Mouse (Mus musculus) heart, embryonic 11.5 days (tissue): ENCODE results near the gene Defb13. TPM values are rescaled to one million over a fixed set of nuclear protein-coding genes. Genes with fewer than 3 reads are reported as not detected.
"Not testable (repeated sequence)": the region's sequence is repeated elsewhere in the genome, so short reads cannot be mapped to it uniquely, and the experiment has no call there.

Experiments used
- ATAC-seq: fragments of 200-750 bp; cut with Nextera tagmentation; replicated peaks from 2 replicates; pipeline ENCODE4 v1.8.0; 2017; ENCODE audit warnings: moderate library complexity; ENCODE audit not compliant: insufficient number of reproducible peaks, low FRiP score, low TSS enrichment
- H3K27ac ChIP-seq: fragments of 300-500 bp; sonication (generic); 2 replicates; pipeline ENCODE4 v1.5.1; 2014; ENCODE audit warnings: mild to moderate bottlenecking, low read depth, low read length
- H3K27me3 ChIP-seq: fragments of 300-500 bp; sonication (generic); 2 replicates; pipeline ENCODE4 v1.6.1; 2014; ENCODE audit warnings: mild to moderate bottlenecking, low read length, mixed read lengths; ENCODE audit not compliant: control insufficient read depth, insufficient read depth
- H3K36me3 ChIP-seq: fragments of 300-500 bp; sonication (generic); 2 replicates; pipeline ENCODE4 v1.6.1; 2014; ENCODE audit warnings: mild to moderate bottlenecking, low read length, moderate library complexity, mixed read lengths; ENCODE audit not compliant: control insufficient read depth, insufficient read depth
- H3K4me1 ChIP-seq: fragments of 300-500 bp; sonication (generic); 2 replicates; pipeline ENCODE4 v1.6.1; 2014; ENCODE audit warnings: low read length; ENCODE audit not compliant: control insufficient read depth, insufficient read depth
- H3K4me2 ChIP-seq: fragments of 300-500 bp; sonication (generic); 2 replicates; pipeline ENCODE4 v1.6.1; 2014; ENCODE audit warnings: mild to moderate bottlenecking, moderate library complexity
- H3K4me3 ChIP-seq: fragments of 300-500 bp; sonication (generic); 2 replicates; pipeline ENCODE4 v1.5.1; 2014; ENCODE audit warnings: low read depth, low read length
- H3K9ac ChIP-seq: fragments of 300-500 bp; sonication (generic); 2 replicates; pipeline ENCODE4 v1.6.1; 2014; ENCODE audit warnings: mild to moderate bottlenecking, low read depth, low read length, moderate library complexity
- H3K9me3 ChIP-seq: fragments of 300-500 bp; sonication (generic); replicated peaks from 2 replicates; pipeline ENCODE4 v1.6.1; 2016; ENCODE audit warnings: low read length; ENCODE audit not compliant: control insufficient read depth
- WGBS: fragments of 180-500 bp; shearing (Covaris S2); extraction: QIAGEN DNeasy Blood & Tissue Kit; methylation state at CpG from one replicate; pipeline ENCODE4 v1.1.7; 2014; ENCODE audit not compliant: insufficient replicate concordance; 5-methylcytosine and 5-hydroxymethylcytosine counted together
- polyA plus RNA-seq: library from polyadenylated mRNA; unstranded; fragments of >200 nt; fragmentation: Nextera tagmentation; extraction: Ambion mirVana; gene quantifications from 2 replicates; pipeline ENCODE4 v1.2.1, GENCODE M21; 2014

Gene Defb13
- not detected in 2 replicates for polyA plus RNA-seq

DNA sequence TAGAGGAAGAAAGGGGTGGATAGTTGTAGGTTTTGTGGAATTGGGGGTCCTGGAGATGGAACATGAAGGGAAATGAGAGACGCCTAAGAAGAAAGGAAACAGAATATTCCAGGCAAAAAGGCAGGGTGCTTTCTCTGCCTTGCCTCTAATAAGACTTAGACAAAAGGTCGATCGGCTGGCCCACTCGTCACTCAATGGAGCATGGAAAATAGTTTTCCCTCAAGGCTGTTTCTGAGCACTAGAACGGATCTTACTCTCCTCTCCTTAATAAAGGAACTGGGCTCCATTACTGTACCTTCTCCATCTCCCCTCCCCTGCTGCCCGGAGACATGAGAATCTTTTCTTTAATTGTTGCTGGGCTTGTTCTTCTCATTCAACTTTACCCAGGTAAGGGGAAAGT lies at the start of gene Defb13:
Gene Defb13 (plus strand): TSS at position 301 of the 400 bp plus-strand sequence.
- no peak within 1 kb of the TSS for H3K4me3 ChIP-seq
- H3K4me1 ChIP-seq, result no peaks in the 10 kb centered on the region
- no peak for ATAC-seq
- H3K27me3 ChIP-seq, result no peaks in the 10 kb centered on the region
- no peaks in the 10 kb centered on the region for H3K36me3 ChIP-seq
- H3K9me3 ChIP-seq, result no peaks in the 10 kb centered on the region
- WGBS, result 79% methylated on average over 6 of the region's 6 CpGs
- no peak within 1 kb of the TSS for H3K4me2 ChIP-seq
- no peak within 1 kb of the TSS for H3K27ac ChIP-seq
- H3K9ac ChIP-seq, result no peak within 1 kb of the TSS

GRCm38 (mm10) chr8:21906290-21906689 lies 40.3 kb upstream of the Defb13 start, which contains the start of gene Defb11:
Defb11 (minus strand) TSS chr8:21906412.
- H3K36me3 ChIP-seq, H3K4me2 ChIP-seq, H3K9me3 ChIP-seq, H3K27me3 ChIP-seq, ATAC-seq, H3K27ac ChIP-seq, H3K9ac ChIP-seq, H3K4me1 ChIP-seq, H3K4me3 ChIP-seq: not testable (repeated sequence)

- H3K4me3 ChIP-seq, result no peak overlapping the region
- no peaks in the 10 kb centered on the region for H3K4me1 ChIP-seq
- no peaks in the 10 kb centered on the region for H3K9me3 ChIP-seq
- ATAC-seq, result no peak
- no peak overlapping the region for H3K4me2 ChIP-seq
- no peaks in the 10 kb centered on the region for H3K36me3 ChIP-seq
- no peak overlapping the region for H3K9ac ChIP-seq
- H3K27me3 ChIP-seq, result no peaks in the 10 kb centered on the region
- H3K27ac ChIP-seq, result no peak overlapping the region
- WGBS, result 14% methylated on average over 1 of the region's 1 CpGs
These were observed 34.6 kb upstream of the Defb13 start for GRCm38 (mm10) chr8:21911931-21912330.

- Histone ChIP-seq H3K27ac (no peak overlapping the region), H3K27me3 (no peaks in the 10 kb centered on the region), H3K9ac (no peak overlapping the region), H3K36me3 (no peaks in the 10 kb centered on the region), H3K4me2 (no peak overlapping the region), H3K4me3 (no peak overlapping the region), H3K9me3 (no peaks in the 10 kb centered on the region), H3K4me1 (no peaks in the 10 kb centered on the region)
- WGBS, result 34% methylated on average over 2 of the region's 2 CpGs
- ATAC-seq, result no peak
These were observed 34.0 kb upstream of the Defb13 start for GRCm38 (mm10) chr8:21912554-21912953.

DNA sequence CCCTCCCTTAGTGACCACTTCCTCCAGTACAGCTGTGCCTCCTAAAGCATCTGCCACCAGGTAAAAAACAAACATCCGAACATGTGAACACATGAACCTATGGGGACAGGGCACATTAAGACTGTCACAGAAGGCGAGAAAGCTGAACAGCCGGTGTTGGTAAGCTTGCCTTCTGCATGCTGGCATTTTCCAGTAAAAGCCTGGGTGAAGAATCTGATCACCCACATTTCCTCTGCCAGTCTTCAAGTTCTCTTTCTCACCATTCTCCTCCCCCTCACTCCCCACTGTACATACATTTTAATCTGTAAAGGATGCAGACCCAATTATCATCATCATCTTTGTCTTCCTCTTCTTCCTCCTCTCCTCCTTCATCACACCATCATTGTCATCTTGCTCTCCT lies 30.9 kb upstream of the Defb13 start:
- Histone ChIP-seq H3K4me2 (no peak overlapping the region), H3K4me3 (no peak overlapping the region), H3K27ac (no peak overlapping the region), H3K9ac (no peak overlapping the region), H3K36me3 (no peaks in the 10 kb centered on the region), H3K4me1 (no peaks in the 10 kb centered on the region), H3K9me3 (no peaks in the 10 kb centered on the region), H3K27me3 (no peaks in the 10 kb centered on the region)
- WGBS, result 74% methylated on average over 3 of the region's 3 CpGs
- ATAC-seq, result no peak

GRCm38 (mm10) chr8:21930754-21931153 lies 15.8 kb upstream of the Defb13 start:
- 70% methylated on average over 3 of the region's 3 CpGs for WGBS
- H3K9ac ChIP-seq, H3K4me2 ChIP-seq, ATAC-seq, H3K4me1 ChIP-seq, H3K4me3 ChIP-seq, H3K27ac ChIP-seq, H3K9me3 ChIP-seq, H3K27me3 ChIP-seq, H3K36me3 ChIP-seq: not testable (repeated sequence)

DNA sequence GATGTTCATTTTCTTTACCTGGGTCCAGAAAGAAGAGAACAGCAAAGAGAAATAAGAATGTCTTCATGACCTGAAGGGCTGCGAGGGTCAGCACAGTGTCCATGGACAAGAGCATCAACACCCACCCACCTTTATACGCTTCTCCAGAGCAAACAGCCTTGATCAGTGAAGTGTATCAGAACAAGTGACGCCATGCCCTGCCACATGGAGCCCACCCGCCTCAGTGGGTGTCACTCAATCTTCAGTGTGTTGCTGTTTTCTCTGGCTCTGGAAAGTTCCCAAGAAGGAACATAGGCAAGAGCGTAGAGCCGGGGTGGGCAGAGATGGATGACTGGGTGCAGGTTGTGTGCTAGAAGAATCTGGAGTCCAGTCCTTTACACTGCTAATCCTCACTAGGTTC lies 14.0 kb upstream of the Defb13 start, which contains the start of gene Defb15:
Gene Defb15 (minus strand): TSS at position 101 of the 400 bp plus-strand sequence.
- 87% methylated on average over 6 of the region's 6 CpGs for WGBS
- no peaks in the 10 kb centered on the region for H3K4me1 ChIP-seq
- ATAC-seq, result no peak

GRCm38 (mm10) chr8:21938052-21938451 lies 8.5 kb upstream of the Defb13 start, which contains the start of gene Defb35:
Defb35 (plus strand) TSS chr8:21938352.
- H3K9ac ChIP-seq, H3K9me3 ChIP-seq, H3K4me1 ChIP-seq, ATAC-seq, H3K4me2 ChIP-seq, H3K4me3 ChIP-seq, H3K27ac ChIP-seq, H3K36me3 ChIP-seq, H3K27me3 ChIP-seq: not testable (repeated sequence)
- WGBS, result 80% methylated on average over 4 of the region's 4 CpGs

More for the DNA sequence above, 14.0 kb upstream of the Defb13 start, which contains the start of gene Defb15:
- H3K9me3 ChIP-seq, result no peaks in the 10 kb centered on the region
- H3K4me3 ChIP-seq, result no peak within 1 kb of the TSS
- H3K4me2 ChIP-seq, result no peak within 1 kb of the TSS
- no peak within 1 kb of the TSS for H3K9ac ChIP-seq
- H3K27ac ChIP-seq, result no peak within 1 kb of the TSS
- H3K27me3 ChIP-seq, result no peaks in the 10 kb centered on the region
- H3K36me3 ChIP-seq, result no peaks in the 10 kb centered on the region

- no peaks in the 10 kb centered on the region for H3K36me3 ChIP-seq
- no peaks in the 10 kb centered on the region for H3K27me3 ChIP-seq
- H3K9ac ChIP-seq, result no peak overlapping the region
- no peaks in the 10 kb centered on the region for H3K4me1 ChIP-seq
- no peaks in the 10 kb centered on the region for H3K9me3 ChIP-seq
- H3K4me2 ChIP-seq, result no peak overlapping the region
- 63% methylated on average over 9 of the region's 9 CpGs for WGBS
- no peak for ATAC-seq
- H3K27ac ChIP-seq, result no peak overlapping the region
- no peak overlapping the region for H3K4me3 ChIP-seq
These were observed 902 bp downstream of the Defb13 start for GRCm38 (mm10) chr8:21947311-21948017.
